Mouse (Mus musculus) heart, postnatal 0 days (tissue): ENCODE results near the gene Ltc4s.
A peak's percentile ranks its signal among the peaks of the same experiment; 100 is the strongest.

Source experiments
- CTCF ChIP-seq: IDR thresholded peaks from 2 replicates; pipeline ENCODE4 v1.5.1; 2016; ENCODE audit warnings: antibody characterized with exemption, control low read depth, low read depth
- EP300 ChIP-seq: IDR thresholded peaks from 2 replicates; pipeline ENCODE4 v1.6.1; 2016; ENCODE audit warnings: antibody characterized with exemption, low read depth

- TF ChIP-seq CTCF (no peak), EP300 (peak; percentile 99)
Observed at GRCm38 (mm10) chr11:50212848-50213758, 25.3 kb downstream of the Ltc4s start.
